Mouse (Mus musculus) heart, embryonic 12.5 days (tissue): ENCODE data around the gene Rims3. TPM values are rescaled to one million over a fixed set of nuclear protein-coding genes. Genes with fewer than 3 reads are reported as not detected.

Experiments used
- ATAC-seq: fragments of 200-750 bp; cut with Nextera tagmentation; 2 replicates; pipeline ENCODE4 v1.8.0; 2017; ENCODE audit warnings: moderate TSS enrichment, moderate library complexity; ENCODE audit not compliant: insufficient number of reproducible peaks, low FRiP score
- H3K27ac ChIP-seq: fragments of 300-500 bp; sonication (generic); 2 replicates; pipeline ENCODE4 v1.5.1; 2016; ENCODE audit warnings: mild to moderate bottlenecking, moderate library complexity; ENCODE audit not compliant: poor library complexity, severe bottlenecking
- H3K27me3 ChIP-seq: fragments of 300-500 bp; sonication (generic); replicated peaks from 2 replicates; pipeline ENCODE4 v1.6.1; 2016; ENCODE audit warnings: mild to moderate bottlenecking, moderate library complexity
- H3K36me3 ChIP-seq: fragments of 300-500 bp; sonication (generic); 2 replicates; pipeline ENCODE4 v1.6.1; 2016; ENCODE audit warnings: mild to moderate bottlenecking, moderate library complexity
- H3K4me1 ChIP-seq: fragments of 300-500 bp; sonication (generic); replicated peaks from 2 replicates; pipeline ENCODE4 v1.6.1; 2016; ENCODE audit warnings: mild to moderate bottlenecking
- H3K4me2 ChIP-seq: fragments of 300-500 bp; sonication (generic); 2 replicates; pipeline ENCODE4 v1.6.1; 2016; ENCODE audit warnings: mild to moderate bottlenecking, moderate library complexity
- H3K4me3 ChIP-seq: fragments of 300-500 bp; sonication (generic); 2 replicates; pipeline ENCODE4 v1.5.1; 2016; ENCODE audit warnings: mild to moderate bottlenecking
- H3K9ac ChIP-seq: fragments of 300-500 bp; sonication (generic); 2 replicates; pipeline ENCODE4 v1.6.1; 2016; ENCODE audit warnings: mild to moderate bottlenecking, moderate library complexity
- H3K9me3 ChIP-seq: fragments of 300-500 bp; sonication (generic); replicated peaks from 2 replicates; pipeline ENCODE4 v1.6.1; 2016; ENCODE audit warnings: mild to moderate bottlenecking, moderate library complexity
- WGBS: fragments of 180-500 bp; shearing (Covaris S2); methylation state at CpG from one replicate; pipeline ENCODE4 v1.1.7; 2016; 5-methylcytosine and 5-hydroxymethylcytosine counted together
- microRNA-seq: library from miRNA; unstranded; fragments of <30 nt; microRNA quantifications from one replicate; pipeline ENCODE4, GENCODE M21; 2017
- polyA plus RNA-seq: library from polyadenylated mRNA; unstranded; fragments of >200 nt; fragmentation: Nextera tagmentation; extraction: Ambion mirVana; gene quantifications from 2 replicates; pipeline ENCODE4 v1.2.1, GENCODE M21; 2016

The Rims3 gene
- polyA plus RNA-seq, 1 experiment from 2014 or later = 1.8 TPM

GRCm38 (mm10) chr4:120913861-120914260 is 59.2 kb downstream of the Rims3 start:
- ATAC-seq = no peak
- H3K4me1 ChIP-seq = no peaks in the 10 kb centered on the region
- 47% methylated on average over 1 of the region's 1 CpGs for WGBS
- no peaks in the 10 kb centered on the region for H3K9me3 ChIP-seq
- H3K9ac ChIP-seq = no peak overlapping the region
- H3K4me2 ChIP-seq = no peak overlapping the region
- H3K4me3 ChIP-seq = no peak overlapping the region
- no peaks in the 10 kb centered on the region for H3K36me3 ChIP-seq
- no peak overlapping the region for H3K27ac ChIP-seq
- 0 out of 2 replicates have a peak, but pooled peaks cover 5% of the 10 kb centered on the region for H3K27me3 ChIP-seq

GRCm38 (mm10) chr4:120914501-120914900 is 59.9 kb downstream of the Rims3 start:
- H3K4me1 ChIP-seq = no peaks in the 10 kb centered on the region
- H3K9me3 ChIP-seq = no peaks in the 10 kb centered on the region
- no peak for ATAC-seq
- no peak overlapping the region for H3K4me3 ChIP-seq
- no peak overlapping the region for H3K27ac ChIP-seq
- 0 out of 2 replicates have a peak, but pooled peaks cover 5% of the 10 kb centered on the region for H3K27me3 ChIP-seq
- no peak overlapping the region for H3K9ac ChIP-seq
- H3K4me2 ChIP-seq = no peak overlapping the region
- H3K36me3 ChIP-seq = 0 out of 2 replicates have a peak, but pooled peaks cover 2% of the 10 kb centered on the region
- WGBS = 67% methylated on average over 4 of the region's 4 CpGs

GRCm38 (mm10) chr4:120921461-120921860 is 66.8 kb downstream of the Rims3 start:
- H3K9ac ChIP-seq = no peak overlapping the region
- H3K4me1 ChIP-seq = 0 out of 2 replicates have a peak, but pooled peaks cover 11% of the 10 kb centered on the region
- H3K27ac ChIP-seq = no peak overlapping the region
- H3K27me3 ChIP-seq = no peaks in the 10 kb centered on the region
- H3K36me3 ChIP-seq = peaks cover 33% of the 10 kb centered on the region
- H3K4me3 ChIP-seq = no peak overlapping the region
- no peaks in the 10 kb centered on the region for H3K9me3 ChIP-seq
- no peak for ATAC-seq
- no peak overlapping the region for H3K4me2 ChIP-seq
- 95% methylated on average over 8 of the region's 8 CpGs for WGBS

- under 1% methylated on average over 33 of the region's 33 CpGs for WGBS
- Histone ChIP-seq H3K27me3 (no peaks in the 10 kb centered on the region), H3K36me3 (peaks cover 31% of the 10 kb centered on the region), H3K4me2 (peak within 1 kb of the TSS; percentile 78), H3K9ac (peak within 1 kb of the TSS; percentile 77), H3K27ac (peak within 1 kb of the TSS; percentile 90), H3K4me3 (peak within 1 kb of the TSS; percentile 89), H3K4me1 (0 out of 2 replicates have a peak, but pooled peaks cover 11% of the 10 kb centered on the region), H3K9me3 (0 out of 2 replicates have a peak, but pooled peaks cover 4% of the 10 kb centered on the region)
- peak; percentile 99 for ATAC-seq
These were observed 70.1 kb downstream of the Rims3 start, which contains the start of gene Exo5 for GRCm38 (mm10) chr4:120924554-120925299. Gene Exo5 (minus strand): TSS chr4:120925017.

- Histone ChIP-seq H3K4me1 (0 out of 2 replicates have a peak, but pooled peaks cover 11% of the 10 kb centered on the region), H3K9ac (peak overlapping the region; percentile 77), H3K27ac (peak overlapping the region; percentile 90), H3K36me3 (peaks cover 29% of the 10 kb centered on the region), H3K9me3 (peaks cover 5% of the 10 kb centered on the region), H3K4me2 (peak overlapping the region; percentile 78), H3K27me3 (no peaks in the 10 kb centered on the region), H3K4me3 (peak overlapping the region; percentile 89)
- peak; percentile 72; the same call in 1 of the 2 replicates for ATAC-seq
- 19% methylated on average over 3 of the region's 3 CpGs for WGBS
These were observed 70.8 kb downstream of the Rims3 start for GRCm38 (mm10) chr4:120925386-120925785.

- H3K4me1 ChIP-seq = 0 out of 2 replicates have a peak, but pooled peaks cover 8% of the 10 kb centered on the region
- peaks cover 16% of the 10 kb centered on the region for H3K9me3 ChIP-seq
- no peaks in the 10 kb centered on the region for H3K27me3 ChIP-seq
- H3K36me3 ChIP-seq = peaks cover 27% of the 10 kb centered on the region
- 79% methylated on average over 3 of the region's 3 CpGs for WGBS
- H3K4me3 ChIP-seq = no peak overlapping the region
- H3K9ac ChIP-seq = no peak overlapping the region
- no peak overlapping the region for H3K27ac ChIP-seq
- no peak for ATAC-seq
- H3K4me2 ChIP-seq = no peak overlapping the region
These were observed 74.1 kb downstream of the Rims3 start for GRCm38 (mm10) chr4:120928686-120929085.

GRCm38 (mm10) chr4:120930736-120931135 is 76.1 kb downstream of the Rims3 start:
- H3K9ac ChIP-seq = no peak overlapping the region
- H3K27ac ChIP-seq = no peak overlapping the region
- H3K4me1 ChIP-seq = no peaks in the 10 kb centered on the region
- ATAC-seq = no peak
- no peak overlapping the region for H3K4me2 ChIP-seq
- peaks cover 42% of the 10 kb centered on the region for H3K36me3 ChIP-seq
- H3K27me3 ChIP-seq = no peaks in the 10 kb centered on the region
- 92% methylated on average over 18 of the region's 18 CpGs for WGBS
- peaks cover 16% of the 10 kb centered on the region for H3K9me3 ChIP-seq
- no peak overlapping the region for H3K4me3 ChIP-seq

GRCm38 (mm10) chr4:120935006-120935405 is 80.4 kb downstream of the Rims3 start:
- no peak overlapping the region for H3K4me3 ChIP-seq
- no peak overlapping the region for H3K27ac ChIP-seq
- no peaks in the 10 kb centered on the region for H3K4me1 ChIP-seq
- H3K9me3 ChIP-seq = peaks cover 12% of the 10 kb centered on the region
- H3K36me3 ChIP-seq = peaks cover 41% of the 10 kb centered on the region
- no peak for ATAC-seq
- no peak overlapping the region for H3K9ac ChIP-seq
- 69% methylated on average over 3 of the region's 3 CpGs for WGBS
- H3K4me2 ChIP-seq = no peak overlapping the region
- H3K27me3 ChIP-seq = no peaks in the 10 kb centered on the region

Small RNAs within 50 kb of the gene (microRNA-seq; reads per million reads assigned to microRNA genes)
- gene Gm23936 = not detected

Other genes starting within 250 kb of the Rims3 start
- 41.2 and 43.6 TPM in 2 replicates for gene Cited4, start 188.2 kb upstream of the Rims3 start, polyA plus RNA-seq
- gene Kcnq4, start 106.2 kb upstream of the Rims3 start, polyA plus RNA-seq = 0.89 and 0.95 TPM in 2 replicates
- gene Nfyc, start 23.2 kb upstream of the Rims3 start, polyA plus RNA-seq = 102 and 108 TPM in 2 replicates
- 11.9 and 13.1 TPM in 2 replicates for gene Exo5, start 70.2 kb downstream of the Rims3 start, polyA plus RNA-seq
- gene Zfp69, start 96.9 kb downstream of the Rims3 start, polyA plus RNA-seq = 14.5 and 16.5 TPM in 2 replicates
- 19.6 and 21.1 TPM in 2 replicates for gene Smap2, start 162.4 kb downstream of the Rims3 start, polyA plus RNA-seq
- gene Col9a2, start 184.6 kb downstream of the Rims3 start, polyA plus RNA-seq = 10.9 and 11.6 TPM in 2 replicates
- gene Zmpste24, start 243.4 kb downstream of the Rims3 start, polyA plus RNA-seq = 30.2 and 30.8 TPM in 2 replicates